Mouse (Mus musculus): ENCODE data around the gene 4933425L06Rik.

4933425L06Rik gene

GRCm38 (mm10) chr13:105081862-105082261, at the start of gene 4933425L06Rik:
TSS of gene 4933425L06Rik (plus strand) at chr13:105082122.
- 94% methylated on average over 10 of the region's 10 CpGs for WGBS

GRCm38 (mm10) chr13:105037816-105038215, 44.1 kb upstream of the 4933425L06Rik start:
- 34% methylated on average over 12 of the region's 12 CpGs for WGBS

- WGBS = 53% methylated on average over 5 of the region's 5 CpGs
Measured at GRCm38 (mm10) chr13:105038334-105038733, 43.6 kb upstream of the 4933425L06Rik start.

- WGBS = 24% methylated on average over 3 of the region's 3 CpGs
Measured at GRCm38 (mm10) chr13:105043882-105044281, 38.0 kb upstream of the 4933425L06Rik start.

- 25% methylated on average over 9 of the region's 9 CpGs for WGBS
Measured at GRCm38 (mm10) chr13:105047377-105047776, 34.5 kb upstream of the 4933425L06Rik start.

- 29% methylated on average over 8 of the region's 8 CpGs for WGBS
Measured at GRCm38 (mm10) chr13:105048662-105049061, 33.3 kb upstream of the 4933425L06Rik start.

GRCm38 (mm10) chr13:105051432-105051831, 30.5 kb upstream of the 4933425L06Rik start:
- 25% methylated on average over 6 of the region's 6 CpGs for WGBS

- 2% methylated on average over 12 of the region's 12 CpGs for WGBS
Measured at GRCm38 (mm10) chr13:105053618-105054017, 28.3 kb upstream of the 4933425L06Rik start.

GRCm38 (mm10) chr13:105054181-105054940, 27.6 kb upstream of the 4933425L06Rik start, which contains the start of gene Rgs7bp:
TSS of gene Rgs7bp (minus strand) at chr13:105054930.
- WGBS = under 1% methylated on average over 75 of the region's 75 CpGs

- 3% methylated on average over 8 of the region's 8 CpGs for WGBS
Measured at GRCm38 (mm10) chr13:105054941-105055309, 27.0 kb upstream of the 4933425L06Rik start.

- 16% methylated on average over 5 of the region's 5 CpGs for WGBS
Measured at GRCm38 (mm10) chr13:105055374-105055773, 26.5 kb upstream of the 4933425L06Rik start.

- 67% methylated on average over 7 of the region's 7 CpGs for WGBS
Measured at GRCm38 (mm10) chr13:105066890-105067845, 14.8 kb upstream of the 4933425L06Rik start.

GRCm38 (mm10) chr13:105089276-105089675, 7.4 kb downstream of the 4933425L06Rik start:
- 70% methylated on average over 3 of the region's 3 CpGs for WGBS

GRCm38 (mm10) chr13:105096316-105096715, 14.4 kb downstream of the 4933425L06Rik start:
- WGBS = 88% methylated on average over 2 of the region's 2 CpGs

- WGBS = 96% methylated on average over 4 of the region's 4 CpGs
Measured at GRCm38 (mm10) chr13:105100705-105101104, 18.8 kb downstream of the 4933425L06Rik start.

- 90% methylated on average over 2 of the region's 2 CpGs for WGBS
Measured at GRCm38 (mm10) chr13:105104385-105104784, 22.5 kb downstream of the 4933425L06Rik start.

GRCm38 (mm10) chr13:105111599-105111998, 29.7 kb downstream of the 4933425L06Rik start:
- WGBS = 91% methylated on average over 6 of the region's 6 CpGs

GRCm38 (mm10) chr13:105122092-105122491, 40.2 kb downstream of the 4933425L06Rik start:
- WGBS = 90% methylated on average over 3 of the region's 3 CpGs

GRCm38 (mm10) chr13:105130080-105130479, 48.2 kb downstream of the 4933425L06Rik start:
- 82% methylated on average over 6 of the region's 6 CpGs for WGBS

GRCm38 (mm10) chr13:105132370-105132769, 50.4 kb downstream of the 4933425L06Rik start:
- WGBS = 85% methylated on average over 6 of the region's 6 CpGs

- 65% methylated on average over 2 of the region's 2 CpGs for WGBS
Measured at GRCm38 (mm10) chr13:105132776-105133175, 50.9 kb downstream of the 4933425L06Rik start.

GRCm38 (mm10) chr13:105134397-105134796, 52.5 kb downstream of the 4933425L06Rik start:
- 78% methylated on average over 5 of the region's 5 CpGs for WGBS
